Mouse (Mus musculus): Measurements from ENCODE around the gene Atg9a. TPM values are rescaled to one million over a fixed set of nuclear protein-coding genes. Genes with fewer than 3 reads are reported as not detected.

The Atg9a gene
- total RNA-seq, 1 experiment, result 17.2 TPM

- H3K9ac ChIP-seq (ENCODE audit: insufficient read depth, low read depth, low read length, poor library complexity, severe bottlenecking), result no peak overlapping the region
- no peak overlapping the region for H3K4me3 ChIP-seq (ENCODE audit: insufficient read depth in 1 of 2, low read depth in 1 of 2, low read length in 2 of 2, poor library complexity in 1 of 2, severe bottlenecking in 1 of 2)
- TF ChIP-seq MAFK (IDR thresholded peaks at IDR 0.05; ENCODE audit: insufficient read depth, low read depth, low read length) (no peak), ZNF384 (IDR thresholded peaks at IDR 0.05; ENCODE audit: low read depth, low read length) (no peak), HCFC1 (IDR thresholded peaks at IDR 0.05; ENCODE audit: borderline replicate concordance, insufficient read depth, low read length) (no peak), ZC3H11A (IDR thresholded peaks at IDR 0.05; ENCODE audit: borderline replicate concordance, low read depth, low read length) (no peak), CHD2 (IDR thresholded peaks at IDR 0.05; ENCODE audit: low read depth, low read length) (no peak)
- in situ Hi-C loops (cut with MboI; ENCODE audit: low sequenced_read_pairs in 2 of 2, unreplicated experiment in 2 of 2), result no loop called here
- no peaks in the 10 kb centered on the region for H3K9me3 ChIP-seq (ENCODE audit: control insufficient read depth, insufficient read depth, low read depth, low read length)
- no peak overlapping the region for H3K27ac ChIP-seq (ENCODE audit: insufficient read depth, low read depth, low read length, poor library complexity, severe bottlenecking)
- H3K4me1 ChIP-seq (ENCODE audit: control insufficient read depth in 2 of 2, insufficient read depth in 2 of 2, low read length in 2 of 2, poor library complexity in 1 of 2), result no peaks in the 10 kb centered on the region; a peak in 1 of 4 replicates
- no peak for DNase-seq (ENCODE audit: low read depth, low spot score)
- peaks cover 9% of the 10 kb centered on the region; the same call in 1 of the 2 replicates for H3K36me3 ChIP-seq (ENCODE audit: control insufficient read depth, insufficient read depth, low read length, poor library complexity, severe bottlenecking)
Observed at GRCm38 (mm10) chr1:75136293-75136692, 55.7 kb downstream of the Atg9a start.

- Histone ChIP-seq H3K4me3 (ENCODE audit: insufficient read depth in 1 of 2, low read depth in 1 of 2, low read length in 2 of 2, poor library complexity in 1 of 2, severe bottlenecking in 1 of 2) (no peak within 1 kb of the TSS), H3K9me3 (ENCODE audit: control insufficient read depth, insufficient read depth, low read depth, low read length) (no peaks in the 10 kb centered on the region), H3K4me1 (ENCODE audit: control insufficient read depth in 2 of 2, insufficient read depth in 2 of 2, low read length in 2 of 2, poor library complexity in 1 of 2) (no peaks in the 10 kb centered on the region), H3K27ac (ENCODE audit: insufficient read depth, low read depth, low read length, poor library complexity, severe bottlenecking) (no peak within 1 kb of the TSS), H3K36me3 (ENCODE audit: control insufficient read depth, insufficient read depth, low read length, poor library complexity, severe bottlenecking) (peaks cover 9% of the 10 kb centered on the region; the same call in 1 of the 2 replicates), H3K9ac (ENCODE audit: insufficient read depth, low read depth, low read length, poor library complexity, severe bottlenecking) (no peak within 1 kb of the TSS)
- TF ChIP-seq HCFC1 (IDR thresholded peaks at IDR 0.05; ENCODE audit: borderline replicate concordance, insufficient read depth, low read length) (no peak), ZC3H11A (IDR thresholded peaks at IDR 0.05; ENCODE audit: borderline replicate concordance, low read depth, low read length) (no peak), MAFK (IDR thresholded peaks at IDR 0.05; ENCODE audit: insufficient read depth, low read depth, low read length) (no peak), ZNF384 (IDR thresholded peaks at IDR 0.05; ENCODE audit: low read depth, low read length) (no peak), CHD2 (IDR thresholded peaks at IDR 0.05; ENCODE audit: low read depth, low read length) (no peak)
- in situ Hi-C loops (cut with MboI; ENCODE audit: low sequenced_read_pairs in 2 of 2, unreplicated experiment in 2 of 2), result no loop called here
- DNase-seq (ENCODE audit: low read depth, low spot score), result no peak
Observed at GRCm38 (mm10) chr1:75133421-75134207, 58.4 kb downstream of the Atg9a start, which contains the start of gene Slc23a3. TSS of gene Slc23a3 (minus strand) at chr1:75133890.

Other genes with a start within 250 kb of the Atg9a start
- gene Ihh, start 240.5 kb downstream of the Atg9a start, total RNA-seq (2012; rRNA removed), result 0.37 and 0.67 TPM in 2 replicates
- gene Nhej1, start 67.0 kb downstream of the Atg9a start, total RNA-seq (2012; rRNA removed), result 6.7 and 7.7 TPM in 2 replicates
- gene Slc23a3, start 58.3 kb downstream of the Atg9a start, total RNA-seq (2012; rRNA removed), result 0.31 TPM in 1 of 2 replicates, not detected in the other
- gene Cnppd1, start 49.5 kb downstream of the Atg9a start, total RNA-seq (2012; rRNA removed), result 20.9 and 27.2 TPM in 2 replicates
- gene Retreg2, start 49.4 kb downstream of the Atg9a start, total RNA-seq (2012; rRNA removed), result 27.1 and 37.4 TPM in 2 replicates
- 15.1 and 16.0 TPM in 2 replicates for gene Zfand2b, start 23.6 kb downstream of the Atg9a start, total RNA-seq (2012; rRNA removed)
- 41.0 and 54.3 TPM in 2 replicates for gene Abcb6, start 11.8 kb downstream of the Atg9a start, total RNA-seq (2012; rRNA removed)
- 23.0 and 42.5 TPM in 2 replicates for gene Ankzf1, start within 50 bp of the Atg9a start, total RNA-seq (2012; rRNA removed)
- gene Glb1l, start 18.6 kb upstream of the Atg9a start, total RNA-seq (2012; rRNA removed), result 5.8 and 7.6 TPM in 2 replicates
- 63.6 and 103 TPM in 2 replicates for gene Stk16, start 18.6 kb upstream of the Atg9a start, total RNA-seq (2012; rRNA removed)
- 110 and 124 TPM in 2 replicates for gene Tuba4a, start 27.7 kb upstream of the Atg9a start, total RNA-seq (2012; rRNA removed)
- not detected in 2 replicates for gene A630095N17Rik, start 39.9 kb upstream of the Atg9a start, total RNA-seq (2012; rRNA removed)
- gene Dnajb2, start 44.2 kb upstream of the Atg9a start, total RNA-seq (2012; rRNA removed), result 15.8 and 17.7 TPM in 2 replicates
- 8.9 and 9.0 TPM in 2 replicates for gene Ptprn, start 72.3 kb upstream of the Atg9a start, total RNA-seq (2012; rRNA removed)
- 0.90 TPM in 1 of 2 replicates, not detected in the other for gene Resp18, start 86.2 kb upstream of the Atg9a start, total RNA-seq (2012; rRNA removed)
- 67.1 and 75.5 TPM in 2 replicates for gene Dnpep, start 125.8 kb upstream of the Atg9a start, total RNA-seq (2012; rRNA removed)
- gene Des, start 168.1 kb upstream of the Atg9a start, total RNA-seq (2012; rRNA removed), result 10.8 and 19.4 TPM in 2 replicates
- 16.9 and 31.2 TPM in 2 replicates for gene Speg, start 183.1 kb upstream of the Atg9a start, total RNA-seq (2012; rRNA removed)
- gene Gmppa, start 243.7 kb upstream of the Atg9a start, total RNA-seq (2012; rRNA removed), result 40.2 and 51.6 TPM in 2 replicates

Data from ES-E14 (cell line).